Mouse (Mus musculus): ENCODE measurements around the gene Gm44805. TPM values are rescaled to one million over a fixed set of nuclear protein-coding genes. Genes with fewer than 3 reads are reported as not detected.

Gm44805 gene
- total RNA-seq (2014; rRNA removed) (not detected in 2 replicates), polyA plus RNA-seq (2015; fragmentation: Nextera tagmentation; extraction: Ambion mirVana) (not detected in 2 replicates)

DNA sequence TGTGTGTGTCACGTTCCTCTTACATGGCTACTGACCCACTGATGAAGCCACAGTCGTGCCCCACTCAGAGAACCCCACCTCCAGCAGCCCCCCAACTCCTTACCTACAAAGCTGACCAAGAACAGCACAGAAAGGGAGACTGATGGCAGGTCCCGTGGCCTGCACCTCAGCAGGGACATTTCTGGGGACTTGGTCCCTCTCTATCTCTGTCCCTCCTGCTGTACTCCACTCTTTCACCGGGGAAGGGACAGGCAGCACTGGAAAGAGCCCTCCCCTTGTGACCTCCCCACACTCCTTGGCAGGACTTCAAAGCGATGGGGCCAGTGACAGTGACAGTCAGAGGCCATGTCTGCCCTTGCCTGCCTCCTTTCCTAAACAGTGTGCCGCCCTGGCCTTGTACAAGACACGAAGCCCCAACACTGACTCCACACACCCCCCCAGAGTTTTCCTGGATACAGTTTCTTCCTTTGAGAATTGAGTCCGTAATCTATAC, at the start of gene Gm44805, which contains the start of gene Apoc4:
Gene Gm44805, minus strand, starts transcription at position 222 of the 493 bp plus-strand sequence.
Gene Apoc4, minus strand, starts transcription at position 278 of the 493 bp plus-strand sequence.
- H3K4me1 ChIP-seq (ENCODE audit: insufficient read depth, low read length): no peaks in the 10 kb centered on the region
- no peak within 1 kb of the TSS for H3K4me3 ChIP-seq (ENCODE audit: low read depth, low read length)
- H3K36me3 ChIP-seq (ENCODE audit: insufficient read depth, low read length): no peaks in the 10 kb centered on the region
- ATAC-seq (ENCODE audit: low FRiP score) (no peak), DNase-seq (ENCODE audit: low spot score) (no peak)
- TF ChIP-seq CTCF (IDR thresholded peaks at IDR 0.05): no peak
- no peak within 1 kb of the TSS for H3K27ac ChIP-seq (ENCODE audit: low read depth, low read length)
- no peaks in the 10 kb centered on the region for H3K9me3 ChIP-seq (ENCODE audit: low read length)
- no peaks in the 10 kb centered on the region for H3K27me3 ChIP-seq (ENCODE audit: insufficient read depth, low read length)
- no peak within 1 kb of the TSS for H3K4me2 ChIP-seq (ENCODE audit: low read depth, low read length, poor library complexity, severe bottlenecking)
- no peak within 1 kb of the TSS for H3K9ac ChIP-seq (replicated peaks; ENCODE audit: low read length, poor library complexity, severe bottlenecking)
- 56% methylated on average over 8 of the region's 8 CpGs for WGBS

DNA sequence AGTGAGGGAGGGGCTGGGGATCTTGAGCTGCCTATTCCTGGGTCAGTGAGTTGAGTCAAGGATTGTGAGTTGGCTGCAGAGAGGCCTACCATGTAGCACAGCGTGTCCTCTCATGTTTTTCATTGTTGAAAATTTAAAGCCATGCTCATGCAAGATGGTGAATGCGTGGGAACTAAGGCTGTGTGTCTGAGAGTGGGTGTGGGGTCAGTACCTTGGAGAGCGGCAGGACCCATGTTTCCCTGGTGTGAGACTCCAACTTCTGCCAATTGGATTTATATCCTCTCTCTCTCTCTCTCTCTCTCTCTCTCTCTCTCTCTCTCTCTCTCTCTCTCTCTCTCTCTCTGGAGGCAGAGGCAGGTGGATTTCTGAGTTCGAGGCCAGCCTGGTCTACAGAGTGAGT, 45.3 kb upstream of the Gm44805 start:
- DNase-seq (ENCODE audit: low spot score): no peak
- Histone ChIP-seq H3K36me3 (ENCODE audit: insufficient read depth, low read length) (peaks cover 61% of the 10 kb centered on the region), H3K9me3 (ENCODE audit: low read length) (no peaks in the 10 kb centered on the region), H3K27ac (ENCODE audit: low read depth, low read length) (no peak overlapping the region), H3K4me3 (ENCODE audit: low read depth, low read length) (no peak overlapping the region), H3K4me2 (ENCODE audit: low read depth, low read length, poor library complexity, severe bottlenecking) (no peak overlapping the region), H3K4me1 (ENCODE audit: insufficient read depth, low read length) (no peaks in the 10 kb centered on the region), H3K27me3 (ENCODE audit: insufficient read depth, low read length) (no peaks in the 10 kb centered on the region), H3K9ac (replicated peaks; ENCODE audit: low read length, poor library complexity, severe bottlenecking) (no peak overlapping the region)
- no peak for ATAC-seq (ENCODE audit: low FRiP score)
- 98% methylated on average over 4 of the region's 4 CpGs for WGBS
- no peak for TF ChIP-seq CTCF (IDR thresholded peaks at IDR 0.05)

DNA sequence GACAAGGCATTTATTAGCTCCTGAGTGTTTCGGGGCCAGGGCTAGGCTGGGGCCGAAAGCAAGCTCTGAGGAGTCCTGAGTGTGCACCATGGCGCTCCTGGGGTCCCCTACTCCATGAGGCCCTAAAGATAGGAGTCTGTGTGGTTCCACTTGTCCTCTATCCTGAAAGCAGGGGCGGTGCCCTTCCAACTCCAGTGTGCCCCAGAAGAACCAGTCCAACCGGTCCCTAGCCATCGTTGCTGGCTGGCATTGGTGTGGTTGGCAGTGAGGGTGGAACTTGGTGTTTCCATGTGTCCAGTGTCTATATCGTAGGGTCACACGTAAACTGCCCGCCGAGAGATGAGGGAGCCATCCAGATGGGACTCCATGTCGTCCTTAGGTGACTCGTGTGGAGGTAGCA, 42.9 kb upstream of the Gm44805 start:
- 0 out of 2 replicates have a peak, but pooled peaks cover 3% of the 10 kb centered on the region for H3K9me3 ChIP-seq (ENCODE audit: low read length)
- DNase-seq (ENCODE audit: low spot score) (no peak), ATAC-seq (ENCODE audit: low FRiP score) (no peak)
- H3K36me3 ChIP-seq (ENCODE audit: insufficient read depth, low read length): peaks cover 38% of the 10 kb centered on the region
- no peak overlapping the region for H3K9ac ChIP-seq (replicated peaks; ENCODE audit: low read length, poor library complexity, severe bottlenecking)
- no peak overlapping the region for H3K27ac ChIP-seq (ENCODE audit: low read depth, low read length)
- H3K27me3 ChIP-seq (ENCODE audit: insufficient read depth, low read length): no peaks in the 10 kb centered on the region
- H3K4me2 ChIP-seq (ENCODE audit: low read depth, low read length, poor library complexity, severe bottlenecking): no peak overlapping the region
- WGBS: 95% methylated on average over 12 of the region's 12 CpGs
- TF ChIP-seq CTCF (IDR thresholded peaks at IDR 0.05): no peak
- H3K4me1 ChIP-seq (ENCODE audit: insufficient read depth, low read length): no peaks in the 10 kb centered on the region
- no peak overlapping the region for H3K4me3 ChIP-seq (ENCODE audit: low read depth, low read length)

DNA sequence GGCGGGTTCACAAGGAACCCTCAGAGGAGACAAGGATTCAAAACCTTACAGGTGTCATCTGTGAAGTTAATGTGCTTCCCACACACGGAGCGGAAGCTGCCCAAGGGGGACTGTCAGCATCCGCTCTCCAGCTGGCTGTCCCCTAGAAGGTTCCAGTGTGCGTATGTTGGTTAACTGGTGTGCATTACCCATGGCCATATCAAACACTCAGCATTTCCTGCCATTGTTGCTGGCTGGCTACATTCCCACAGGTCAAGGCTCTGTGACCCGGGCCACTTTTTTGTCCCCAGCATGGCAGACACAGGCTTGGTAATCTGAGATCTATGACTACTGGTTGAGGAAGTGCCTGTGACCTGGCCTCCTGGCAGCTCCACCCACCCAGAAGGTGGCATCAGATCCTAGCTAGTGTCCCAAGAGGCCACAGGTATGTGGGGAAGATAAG, 41.6 kb upstream of the Gm44805 start:
- H3K4me3 ChIP-seq (ENCODE audit: low read depth, low read length): no peak overlapping the region
- H3K27ac ChIP-seq (ENCODE audit: low read depth, low read length): no peak overlapping the region
- no peaks in the 10 kb centered on the region for H3K4me1 ChIP-seq (ENCODE audit: insufficient read depth, low read length)
- H3K27me3 ChIP-seq (ENCODE audit: insufficient read depth, low read length): no peaks in the 10 kb centered on the region
- H3K9me3 ChIP-seq (ENCODE audit: low read length): 0 out of 2 replicates have a peak, but pooled peaks cover 3% of the 10 kb centered on the region
- H3K36me3 ChIP-seq (ENCODE audit: insufficient read depth, low read length): peaks cover 29% of the 10 kb centered on the region
- no peak overlapping the region for H3K9ac ChIP-seq (replicated peaks; ENCODE audit: low read length, poor library complexity, severe bottlenecking)
- no peak overlapping the region for H3K4me2 ChIP-seq (ENCODE audit: low read depth, low read length, poor library complexity, severe bottlenecking)
- TF ChIP-seq CTCF (IDR thresholded peaks at IDR 0.05): no peak
- no peak for ATAC-seq (ENCODE audit: low FRiP score)
- no peak for DNase-seq (ENCODE audit: low spot score)
- 86% methylated on average over 6 of the region's 6 CpGs for WGBS

DNA sequence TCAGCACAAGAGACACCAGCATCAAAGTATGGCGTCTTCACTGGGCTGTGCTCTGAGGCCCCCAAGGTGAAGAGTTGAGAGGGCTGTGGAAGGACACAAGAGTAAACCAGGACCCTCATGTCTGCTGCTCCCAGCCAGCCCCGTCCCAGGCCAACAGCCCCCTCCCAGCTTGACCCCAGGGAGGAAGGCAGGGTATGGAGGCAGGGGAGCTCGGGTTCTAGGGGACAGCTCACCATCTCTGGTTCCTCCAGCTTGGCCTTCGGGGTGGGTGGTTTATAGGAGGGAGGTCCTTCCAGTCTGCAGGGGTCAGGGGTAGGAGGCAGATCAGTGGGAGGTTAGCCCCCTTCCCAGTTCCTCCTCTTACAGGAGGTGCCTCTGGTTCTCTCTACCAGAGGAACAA, 38.0 kb upstream of the Gm44805 start:
- no peak overlapping the region for H3K4me3 ChIP-seq (ENCODE audit: low read depth, low read length)
- no peak overlapping the region for H3K27ac ChIP-seq (ENCODE audit: low read depth, low read length)
- no peaks in the 10 kb centered on the region; the same call in 1 of the 2 replicates for H3K4me1 ChIP-seq (ENCODE audit: insufficient read depth, low read length)
- no peak for TF ChIP-seq CTCF (IDR thresholded peaks at IDR 0.05)
- H3K9ac ChIP-seq (replicated peaks; ENCODE audit: low read length, poor library complexity, severe bottlenecking): no peak overlapping the region
- peaks cover 6% of the 10 kb centered on the region for H3K36me3 ChIP-seq (ENCODE audit: insufficient read depth, low read length)
- H3K9me3 ChIP-seq (ENCODE audit: low read length): 0 out of 2 replicates have a peak, but pooled peaks cover 3% of the 10 kb centered on the region
- no peak overlapping the region for H3K4me2 ChIP-seq (ENCODE audit: low read depth, low read length, poor library complexity, severe bottlenecking)
- WGBS: 96% methylated on average over 4 of the region's 4 CpGs
- DNase-seq (ENCODE audit: low spot score): no peak
- ATAC-seq (ENCODE audit: low FRiP score): no peak
- no peaks in the 10 kb centered on the region for H3K27me3 ChIP-seq (ENCODE audit: insufficient read depth, low read length)

DNA sequence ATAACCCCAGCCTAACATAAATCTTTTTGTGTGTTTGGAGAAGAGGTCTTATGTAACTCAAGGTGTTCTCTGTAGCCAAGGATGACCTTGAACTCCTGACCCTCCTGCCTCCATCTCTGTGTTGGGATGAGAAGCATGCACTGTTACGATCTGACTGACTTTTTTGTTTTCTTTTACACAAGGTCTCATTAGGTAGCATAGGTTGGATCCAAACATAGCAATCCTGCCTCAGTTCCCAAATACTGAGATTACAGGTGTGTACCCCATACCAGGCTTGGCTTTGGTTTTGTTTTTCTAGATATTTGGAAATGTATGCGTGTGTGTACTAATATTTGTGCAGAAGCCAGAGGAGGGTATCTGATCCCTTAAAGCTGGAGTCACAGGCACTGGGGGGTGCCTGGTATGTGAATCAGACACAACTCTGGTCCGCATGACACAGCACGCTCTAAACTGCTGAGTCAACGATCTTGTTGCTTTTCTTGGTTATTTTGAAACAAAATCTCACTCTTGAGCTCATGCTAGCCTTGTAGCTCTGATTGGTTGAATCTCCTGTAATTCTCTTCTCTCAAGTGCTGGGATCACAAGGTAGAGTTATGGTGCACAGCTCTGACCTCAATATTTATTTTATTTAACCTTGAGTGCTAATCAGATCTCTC, 37.2 kb upstream of the Gm44805 start:
- Histone ChIP-seq H3K27ac (ENCODE audit: low read depth, low read length) (no peak overlapping the region), H3K27me3 (ENCODE audit: insufficient read depth, low read length) (no peaks in the 10 kb centered on the region), H3K4me1 (ENCODE audit: insufficient read depth, low read length) (no peaks in the 10 kb centered on the region; the same call in 1 of the 2 replicates), H3K4me2 (ENCODE audit: low read depth, low read length, poor library complexity, severe bottlenecking) (no peak overlapping the region), H3K36me3 (ENCODE audit: insufficient read depth, low read length) (peaks cover 3% of the 10 kb centered on the region; the same call in 1 of the 2 replicates), H3K9me3 (ENCODE audit: low read length) (0 out of 2 replicates have a peak, but pooled peaks cover 3% of the 10 kb centered on the region), H3K9ac (replicated peaks; ENCODE audit: low read length, poor library complexity, severe bottlenecking) (no peak overlapping the region), H3K4me3 (ENCODE audit: low read depth, low read length) (no peak overlapping the region)
- ATAC-seq (ENCODE audit: low FRiP score) (no peak), DNase-seq (ENCODE audit: low spot score) (no peak)
- no peak for TF ChIP-seq CTCF (IDR thresholded peaks at IDR 0.05)
- WGBS: 89% methylated on average over 5 of the region's 5 CpGs
